Mouse (Mus musculus): ENCODE results near the gene Tor2a. TPM values are rescaled to one million over a fixed set of nuclear protein-coding genes. Genes with fewer than 3 reads are reported as not detected.

Gene Tor2a
- polyA plus RNA-seq, 1 experiment: 171 TPM

- WGBS: 83% methylated on average over 19 of the region's 19 CpGs
- Histone ChIP-seq H3K36me3 (ENCODE audit: control insufficient read depth, insufficient read depth, low read length) (no peaks in the 10 kb centered on the region), H3K4me3 (ENCODE audit: control insufficient read depth, insufficient read depth, low read length) (no peak overlapping the region), H3K4me1 (replicated peaks; ENCODE audit: control insufficient read depth, insufficient read depth, low read length) (peaks cover 22% of the 10 kb centered on the region), H3K27me3 (ENCODE audit: control insufficient read depth, insufficient read depth, low read length) (no peaks in the 10 kb centered on the region), H3K27ac (ENCODE audit: control insufficient read depth, insufficient read depth, low read length) (no peak overlapping the region)
- no peak for DNase-seq
- no peak for TF ChIP-seq POLR2A (IDR thresholded peaks at IDR 0.05; ENCODE audit: control insufficient read depth, extremely low read depth, insufficient read depth, low read length, poor library complexity)
- TF ChIP-seq CTCF (IDR thresholded peaks at IDR 0.05; ENCODE audit: borderline replicate concordance, control insufficient read depth, extremely low read depth, insufficient read depth, low read length, poor library complexity): no peak
Measured at GRCm38 (mm10) chr2:32768661-32769285, 11.7 kb downstream of the Tor2a start.

- TF ChIP-seq POLR2A (IDR thresholded peaks at IDR 0.05; ENCODE audit: control insufficient read depth, extremely low read depth, insufficient read depth, low read length, poor library complexity) (no peak), CTCF (IDR thresholded peaks at IDR 0.05; ENCODE audit: borderline replicate concordance, control insufficient read depth, extremely low read depth, insufficient read depth, low read length, poor library complexity) (no peak)
- DNase-seq: no peak
- H3K4me3 ChIP-seq (ENCODE audit: control insufficient read depth, insufficient read depth, low read length): no peak overlapping the region
- H3K27ac ChIP-seq (ENCODE audit: control insufficient read depth, insufficient read depth, low read length): no peak overlapping the region
- WGBS: 94% methylated on average over 5 of the region's 5 CpGs
- no peaks in the 10 kb centered on the region for H3K36me3 ChIP-seq (ENCODE audit: control insufficient read depth, insufficient read depth, low read length)
- no peaks in the 10 kb centered on the region for H3K27me3 ChIP-seq (ENCODE audit: control insufficient read depth, insufficient read depth, low read length)
- peaks cover 22% of the 10 kb centered on the region for H3K4me1 ChIP-seq (replicated peaks; ENCODE audit: control insufficient read depth, insufficient read depth, low read length)
Measured at GRCm38 (mm10) chr2:32769327-32770085, 12.5 kb downstream of the Tor2a start.

GRCm38 (mm10) chr2:32771886-32772285, 14.9 kb downstream of the Tor2a start:
- DNase-seq: no peak
- no peaks in the 10 kb centered on the region for H3K27me3 ChIP-seq (ENCODE audit: control insufficient read depth, insufficient read depth, low read length)
- TF ChIP-seq CTCF (IDR thresholded peaks at IDR 0.05; ENCODE audit: borderline replicate concordance, control insufficient read depth, extremely low read depth, insufficient read depth, low read length, poor library complexity): no peak
- no peak for TF ChIP-seq POLR2A (IDR thresholded peaks at IDR 0.05; ENCODE audit: control insufficient read depth, extremely low read depth, insufficient read depth, low read length, poor library complexity)
- no peak overlapping the region for H3K27ac ChIP-seq (ENCODE audit: control insufficient read depth, insufficient read depth, low read length)
- WGBS: 73% methylated on average over 12 of the region's 12 CpGs
- no peaks in the 10 kb centered on the region for H3K36me3 ChIP-seq (ENCODE audit: control insufficient read depth, insufficient read depth, low read length)
- no peak overlapping the region for H3K4me3 ChIP-seq (ENCODE audit: control insufficient read depth, insufficient read depth, low read length)
- H3K4me1 ChIP-seq (replicated peaks; ENCODE audit: control insufficient read depth, insufficient read depth, low read length): peaks cover 37% of the 10 kb centered on the region

GRCm38 (mm10) chr2:32772626-32773279, 15.7 kb downstream of the Tor2a start:
- WGBS: 88% methylated on average over 8 of the region's 8 CpGs
- H3K27ac ChIP-seq (ENCODE audit: control insufficient read depth, insufficient read depth, low read length): no peak overlapping the region
- no peak overlapping the region for H3K4me3 ChIP-seq (ENCODE audit: control insufficient read depth, insufficient read depth, low read length)
- no peak for DNase-seq
- TF ChIP-seq CTCF (IDR thresholded peaks at IDR 0.05; ENCODE audit: borderline replicate concordance, control insufficient read depth, extremely low read depth, insufficient read depth, low read length, poor library complexity) (no peak), POLR2A (IDR thresholded peaks at IDR 0.05; ENCODE audit: control insufficient read depth, extremely low read depth, insufficient read depth, low read length, poor library complexity) (no peak)
- no peaks in the 10 kb centered on the region for H3K36me3 ChIP-seq (ENCODE audit: control insufficient read depth, insufficient read depth, low read length)
- H3K4me1 ChIP-seq (replicated peaks; ENCODE audit: control insufficient read depth, insufficient read depth, low read length): peaks cover 44% of the 10 kb centered on the region
- H3K27me3 ChIP-seq (ENCODE audit: control insufficient read depth, insufficient read depth, low read length): no peaks in the 10 kb centered on the region

- Histone ChIP-seq H3K27me3 (ENCODE audit: control insufficient read depth, insufficient read depth, low read length) (no peaks in the 10 kb centered on the region), H3K27ac (ENCODE audit: control insufficient read depth, insufficient read depth, low read length) (peak within 1 kb of the TSS; percentile 0; the same call in 1 of the 2 replicates), H3K36me3 (ENCODE audit: control insufficient read depth, insufficient read depth, low read length) (no peaks in the 10 kb centered on the region), H3K4me3 (ENCODE audit: control insufficient read depth, insufficient read depth, low read length) (peak within 1 kb of the TSS; percentile 78), H3K4me1 (replicated peaks; ENCODE audit: control insufficient read depth, insufficient read depth, low read length) (peaks cover 62% of the 10 kb centered on the region)
- WGBS: under 1% methylated on average over 46 of the region's 46 CpGs
- TF ChIP-seq CTCF (IDR thresholded peaks at IDR 0.05; ENCODE audit: borderline replicate concordance, control insufficient read depth, extremely low read depth, insufficient read depth, low read length, poor library complexity): 0 out of 2 replicates have a peak, but pooled peaks have one; percentile 22
- TF ChIP-seq POLR2A (IDR thresholded peaks at IDR 0.05; ENCODE audit: control insufficient read depth, extremely low read depth, insufficient read depth, low read length, poor library complexity): 0 out of 2 replicates have a peak, but pooled peaks have one; percentile 56
- DNase-seq: peak; percentile 98
Measured at GRCm38 (mm10) chr2:32775359-32776074, 18.5 kb downstream of the Tor2a start, which contains the start of the genes Ttc16 and Ptrh1. TSS of gene Ttc16 (minus strand) at chr2:32775633. TSS of gene Ptrh1 (plus strand) at chr2:32775786.

DNA sequence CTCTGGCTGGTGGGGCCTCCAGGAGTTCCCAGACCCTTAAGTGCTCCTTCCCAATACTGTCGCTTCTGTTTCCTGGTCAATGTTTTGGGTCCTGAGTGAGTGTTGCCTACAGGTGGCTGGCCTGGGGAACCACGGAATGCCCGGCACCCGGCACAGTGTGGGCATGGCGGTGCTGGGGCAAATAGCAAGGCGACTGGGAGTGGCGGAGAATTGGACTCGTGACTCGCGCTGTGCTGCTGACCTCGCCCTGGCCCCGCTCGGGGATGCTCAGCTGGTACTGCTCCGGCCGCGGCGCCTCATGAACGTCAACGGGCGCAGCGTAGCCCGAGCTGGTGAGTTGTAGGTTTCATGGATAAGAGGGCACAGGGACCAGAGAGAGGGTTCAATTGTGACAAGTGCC, 19.2 kb downstream of the Tor2a start:
- Histone ChIP-seq H3K36me3 (ENCODE audit: control insufficient read depth, insufficient read depth, low read length) (no peaks in the 10 kb centered on the region), H3K4me1 (replicated peaks; ENCODE audit: control insufficient read depth, insufficient read depth, low read length) (peaks cover 64% of the 10 kb centered on the region), H3K27me3 (ENCODE audit: control insufficient read depth, insufficient read depth, low read length) (no peaks in the 10 kb centered on the region), H3K27ac (ENCODE audit: control insufficient read depth, insufficient read depth, low read length) (no peak overlapping the region), H3K4me3 (ENCODE audit: control insufficient read depth, insufficient read depth, low read length) (peak overlapping the region; percentile 78)
- TF ChIP-seq POLR2A (IDR thresholded peaks at IDR 0.05; ENCODE audit: control insufficient read depth, extremely low read depth, insufficient read depth, low read length, poor library complexity) (no peak), CTCF (IDR thresholded peaks at IDR 0.05; ENCODE audit: borderline replicate concordance, control insufficient read depth, extremely low read depth, insufficient read depth, low read length, poor library complexity) (no peak)
- 49% methylated on average over 22 of the region's 22 CpGs for WGBS
- no peak for DNase-seq

Measured in thymus, adult 2 months (tissue).